In the genomic region with DNA sequence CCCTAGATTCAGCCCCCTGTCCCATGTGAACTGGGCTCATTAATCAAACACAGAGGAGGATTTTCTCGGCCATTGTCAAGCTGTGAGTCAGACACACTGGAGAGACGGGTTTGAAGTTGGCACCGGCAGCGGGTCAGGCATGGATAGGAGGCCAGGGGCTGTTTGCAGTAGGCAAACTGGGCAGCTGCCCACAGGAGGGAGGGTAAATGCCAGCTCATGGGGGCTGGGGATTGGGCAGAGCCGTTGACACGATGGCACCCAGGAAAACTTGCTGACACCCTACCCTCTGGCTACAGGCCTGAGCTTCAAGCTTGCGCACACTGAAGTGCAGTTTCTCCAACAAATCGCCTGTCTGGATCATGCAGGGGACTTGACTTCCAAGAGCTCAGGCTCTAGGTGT, we compare ENCODE assay signal across 15 mouse cellular contexts. TPM values are rescaled to one million over a fixed set of nuclear protein-coding genes. Genes with fewer than 3 reads are reported as not detected.
DNase-seq lines count a peak whose midpoint lies in the region.
"Had no signal": no experiment of that assay in that cellular context is flagged by ENCODE, and none has a peak within 500 bp of the region (broad histone marks: within the 10 kb centered on the region; RNA-seq: fewer than 3 reads in every experiment).

No protein-coding gene starts in this region.

- peak; percentile 10 for DNase-seq in kidney, postnatal 10 days
- no peak for DNase-seq in kidney, adult 11 months
- peak; percentile 87 for DNase-seq in Muller cell, postnatal 12 days (ENCODE audit: inconsistent ontology term)
- DNase-seq in adrenal gland, postnatal 25 days, result peak; percentile 56
- DNase-seq in lung, postnatal 4 days, result peak; percentile 52 to 74
- DNase-seq in T-cell, adult 2 months (ENCODE audit: low spot score), result no peak
- no peak for DNase-seq in right cerebral cortex, adult 2 months (ENCODE audit: low spot score in 2 of 2)
- DNase-seq: cerebellum, postnatal 36 days; gastrocnemius, postnatal 10 days; heart, postnatal 10 days; right cerebral cortex, postnatal 4 days had no signal

RNA-seq across cellular contexts. Expression of a gene that starts 1.6 kb away (rescaled TPM):
- 1.9 and 3.3 TPM in 2 replicates for total RNA-seq in adrenal gland, postnatal 25 days (2021)
- total RNA-seq: MEL had no signal

RNA-seq across cellular contexts. Expression of a gene that starts 9.0 kb away (rescaled TPM):
- total RNA-seq in adrenal gland, postnatal 25 days (2021), result not detected in 2 replicates
- total RNA-seq: gastrocnemius, postnatal 10 days; heart, postnatal 10 days; layer of hippocampus, postnatal 10 days; liver, adult 2 months; MEL had no signal

RNA-seq across cellular contexts. Expression of a gene that starts 13.3 kb away (rescaled TPM):
- total RNA-seq in adrenal gland, postnatal 25 days (2021), result 0.82 TPM in 1 of 2 replicates, not detected in the other
- total RNA-seq: gastrocnemius, postnatal 10 days; heart, postnatal 10 days; layer of hippocampus, postnatal 10 days; left cerebral cortex, postnatal 10 days; liver, adult 2 months; MEL had no signal

RNA-seq across cellular contexts. Expression of a gene that starts 59.3 kb away (rescaled TPM):
- 13.4 and 13.6 TPM in 2 replicates for total RNA-seq in adrenal gland, postnatal 25 days (2021)

Comparison
In these comparisons a context has a peak if more than half of its experiments do, and no peak if none do; other contexts are left out.
1. DNase-seq: peak in kidney, postnatal 10 days (single experiment), Muller cell, postnatal 12 days (single experiment), adrenal gland, postnatal 25 days (single experiment) and lung, postnatal 4 days (2 of 2); none in kidney, adult 11 months (single experiment), T-cell, adult 2 months (single experiment) and right cerebral cortex, adult 2 months (0 of 2).